Mouse (Mus musculus): ENCODE measurements at regions not wholly inside any gene's neighbourhood (a gene's known extent, or its start where the extent isn't known, plus 50 kb on each side); places are given as distances from the start of the nearest gene placed in this dataset.
A peak's percentile ranks its signal among the peaks of the same experiment; 100 is the strongest.

- no peak for DNase-seq (ENCODE audit: low read depth, low spot score)
Measured at GRCm38 (mm10) chr7:69578958-69579810, 787.4 kb downstream of the Nr2f2 start.

GRCm38 (mm10) chr7:69577754-69578153 is 788.8 kb downstream of the Nr2f2 start:
- DNase-seq (ENCODE audit: low read depth, low spot score) = no peak

- no peak for DNase-seq (ENCODE audit: low read depth, low spot score)
Measured at GRCm38 (mm10) chr7:69576596-69576995, 789.9 kb downstream of the Nr2f2 start.

GRCm38 (mm10) chr7:69573730-69574129 is 792.8 kb downstream of the Nr2f2 start:
- DNase-seq (ENCODE audit: low read depth, low spot score) = no peak

GRCm38 (mm10) chr7:69572626-69573394 is 793.7 kb downstream of the Nr2f2 start:
- no peak for DNase-seq (ENCODE audit: low read depth, low spot score)

GRCm38 (mm10) chr7:69566949-69567348 is 799.6 kb downstream of the Nr2f2 start:
- no peak for DNase-seq (ENCODE audit: low read depth, low spot score)

GRCm38 (mm10) chr7:69564432-69564831 is 802.1 kb downstream of the Nr2f2 start:
- no peak for DNase-seq (ENCODE audit: low read depth, low spot score)

- no peak for DNase-seq (ENCODE audit: low read depth, low spot score)
Measured at GRCm38 (mm10) chr7:69554776-69555175, 805.7 kb upstream of the Arrdc4 start.

GRCm38 (mm10) chr7:69553981-69554380 is 804.9 kb upstream of the Arrdc4 start:
- no peak for DNase-seq (ENCODE audit: low read depth, low spot score)

- DNase-seq (ENCODE audit: low read depth, low spot score) = no peak
Measured at GRCm38 (mm10) chr7:69536072-69536471, 787.0 kb upstream of the Arrdc4 start.

GRCm38 (mm10) chr7:69513966-69514365 is 764.9 kb upstream of the Arrdc4 start:
- no peak for DNase-seq (ENCODE audit: low read depth, low spot score)

GRCm38 (mm10) chr7:69510389-69510788 is 761.3 kb upstream of the Arrdc4 start:
- no peak for DNase-seq (ENCODE audit: low read depth, low spot score)

GRCm38 (mm10) chr7:69493062-69493930 is 744.3 kb upstream of the Arrdc4 start:
- no peak for DNase-seq (ENCODE audit: low read depth, low spot score)

GRCm38 (mm10) chr7:69490566-69491466 is 741.8 kb upstream of the Arrdc4 start:
- DNase-seq (ENCODE audit: low read depth, low spot score) = peak; percentile 18

- DNase-seq (ENCODE audit: low read depth, low spot score) = no peak
Measured at GRCm38 (mm10) chr7:69488630-69489029, 739.6 kb upstream of the Arrdc4 start.

GRCm38 (mm10) chr7:69487111-69487510 is 738.1 kb upstream of the Arrdc4 start:
- no peak for DNase-seq (ENCODE audit: low read depth, low spot score)

GRCm38 (mm10) chr7:69484552-69484951 is 735.5 kb upstream of the Arrdc4 start:
- no peak for DNase-seq (ENCODE audit: low read depth, low spot score)

All from WW6 (cell line).